Mouse (Mus musculus): ENCODE results near the gene Dnmt3l. TPM values are rescaled to one million over a fixed set of nuclear protein-coding genes. Genes with fewer than 3 reads are reported as not detected.

Gene Dnmt3l
- not detected in 2 replicates for polyA plus RNA-seq (2015; fragmentation: Nextera tagmentation; extraction: Ambion mirVana)

- H3K4me1 ChIP-seq (ENCODE audit: control insufficient read depth, insufficient read depth, low read length): no peaks in the 10 kb centered on the region
- 91% methylated on average over 5 of the region's 5 CpGs for WGBS
- H3K4me3 ChIP-seq (ENCODE audit: low read depth, low read length): no peak within 1 kb of the TSS
- H3K36me3 ChIP-seq (ENCODE audit: control insufficient read depth, insufficient read depth, low read length): no peaks in the 10 kb centered on the region
- H3K9me3 ChIP-seq (replicated peaks; ENCODE audit: control insufficient read depth, low read length, poor library complexity, severe bottlenecking): no peaks in the 10 kb centered on the region
- no peaks in the 10 kb centered on the region for H3K27me3 ChIP-seq (ENCODE audit: control insufficient read depth, insufficient read depth, low read depth, low read length)
- H3K4me2 ChIP-seq (ENCODE audit: low read length): no peak within 1 kb of the TSS
- ATAC-seq: no peak
- no peak within 1 kb of the TSS for H3K27ac ChIP-seq (ENCODE audit: low read length)
- no peak within 1 kb of the TSS for H3K9ac ChIP-seq (ENCODE audit: low read depth, low read length)
Measured at GRCm38 (mm10) chr10:78041647-78042046, at the start of gene Dnmt3l. Dnmt3l (plus strand) TSS chr10:78041947.

GRCm38 (mm10) chr10:77995639-77996038 lies 46.1 kb upstream of the Dnmt3l start:
- 91% methylated on average over 3 of the region's 3 CpGs for WGBS
- no peak for ATAC-seq
- H3K9me3 ChIP-seq (replicated peaks; ENCODE audit: control insufficient read depth, low read length, poor library complexity, severe bottlenecking): no peaks in the 10 kb centered on the region
- no peaks in the 10 kb centered on the region for H3K4me1 ChIP-seq (ENCODE audit: control insufficient read depth, insufficient read depth, low read length)
- peaks cover 39% of the 10 kb centered on the region for H3K36me3 ChIP-seq (ENCODE audit: control insufficient read depth, insufficient read depth, low read length)
- no peak overlapping the region for H3K9ac ChIP-seq (ENCODE audit: low read depth, low read length)
- no peak overlapping the region for H3K27ac ChIP-seq (ENCODE audit: low read length)
- H3K27me3 ChIP-seq (ENCODE audit: control insufficient read depth, insufficient read depth, low read depth, low read length): no peaks in the 10 kb centered on the region
- no peak overlapping the region for H3K4me2 ChIP-seq (ENCODE audit: low read length)
- H3K4me3 ChIP-seq (ENCODE audit: low read depth, low read length): no peak overlapping the region

DNA sequence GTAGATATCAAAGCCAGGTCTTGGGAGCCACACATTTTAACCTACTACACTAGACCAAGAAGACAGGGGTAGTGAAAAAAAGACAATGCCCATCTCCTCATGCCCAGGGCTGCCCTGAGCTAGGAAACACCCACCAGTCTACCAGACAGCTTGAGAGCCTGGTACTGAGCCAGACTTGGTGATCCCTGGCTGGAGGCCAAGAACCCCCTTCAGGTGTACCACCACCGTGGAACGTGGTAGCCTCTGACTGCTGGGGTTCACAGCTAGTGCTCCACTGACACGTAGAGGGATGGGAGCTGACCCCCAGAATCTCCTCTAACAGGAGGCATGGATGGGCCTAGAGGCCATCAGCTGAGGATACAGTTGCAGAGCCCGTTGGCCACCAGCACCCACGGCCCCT lies 41.5 kb upstream of the Dnmt3l start:
- H3K4me2 ChIP-seq (ENCODE audit: low read length): no peak overlapping the region
- H3K9ac ChIP-seq (ENCODE audit: low read depth, low read length): no peak overlapping the region
- no peaks in the 10 kb centered on the region for H3K4me1 ChIP-seq (ENCODE audit: control insufficient read depth, insufficient read depth, low read length)
- peaks cover 43% of the 10 kb centered on the region for H3K36me3 ChIP-seq (ENCODE audit: control insufficient read depth, insufficient read depth, low read length)
- WGBS: 91% methylated on average over 5 of the region's 5 CpGs
- no peak for ATAC-seq
- H3K4me3 ChIP-seq (ENCODE audit: low read depth, low read length): no peak overlapping the region
- H3K9me3 ChIP-seq (replicated peaks; ENCODE audit: control insufficient read depth, low read length, poor library complexity, severe bottlenecking): no peaks in the 10 kb centered on the region
- no peaks in the 10 kb centered on the region for H3K27me3 ChIP-seq (ENCODE audit: control insufficient read depth, insufficient read depth, low read depth, low read length)
- no peak overlapping the region for H3K27ac ChIP-seq (ENCODE audit: low read length)

DNA sequence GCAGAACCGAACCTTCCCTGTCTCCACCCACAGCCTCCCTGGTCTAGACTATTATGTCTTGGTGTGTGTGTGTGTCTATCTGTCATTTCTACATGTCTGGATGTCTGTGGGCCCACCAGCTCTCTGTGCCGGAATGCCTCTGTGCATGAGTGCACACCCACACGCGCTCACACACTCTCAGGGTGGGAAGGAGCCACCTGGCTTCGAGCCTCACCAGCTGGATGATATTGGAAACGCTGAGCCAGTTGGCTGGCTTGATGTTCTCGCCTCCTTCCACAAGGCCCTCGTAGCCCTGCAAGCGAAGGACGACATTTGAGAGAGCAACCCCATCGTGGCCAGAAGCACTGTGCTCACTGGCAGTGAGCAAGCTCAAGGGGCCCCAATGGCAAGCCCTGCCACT lies 40.0 kb upstream of the Dnmt3l start:
- H3K4me3 ChIP-seq (ENCODE audit: low read depth, low read length): no peak overlapping the region
- 94% methylated on average over 11 of the region's 11 CpGs for WGBS
- no peak overlapping the region for H3K4me2 ChIP-seq (ENCODE audit: low read length)
- no peak for ATAC-seq
- H3K9ac ChIP-seq (ENCODE audit: low read depth, low read length): no peak overlapping the region
- peaks cover 32% of the 10 kb centered on the region for H3K36me3 ChIP-seq (ENCODE audit: control insufficient read depth, insufficient read depth, low read length)
- H3K27ac ChIP-seq (ENCODE audit: low read length): no peak overlapping the region
- no peaks in the 10 kb centered on the region for H3K27me3 ChIP-seq (ENCODE audit: control insufficient read depth, insufficient read depth, low read depth, low read length)
- H3K9me3 ChIP-seq (replicated peaks; ENCODE audit: control insufficient read depth, low read length, poor library complexity, severe bottlenecking): no peaks in the 10 kb centered on the region
- H3K4me1 ChIP-seq (ENCODE audit: control insufficient read depth, insufficient read depth, low read length): peaks cover under 1% of the 10 kb centered on the region

DNA sequence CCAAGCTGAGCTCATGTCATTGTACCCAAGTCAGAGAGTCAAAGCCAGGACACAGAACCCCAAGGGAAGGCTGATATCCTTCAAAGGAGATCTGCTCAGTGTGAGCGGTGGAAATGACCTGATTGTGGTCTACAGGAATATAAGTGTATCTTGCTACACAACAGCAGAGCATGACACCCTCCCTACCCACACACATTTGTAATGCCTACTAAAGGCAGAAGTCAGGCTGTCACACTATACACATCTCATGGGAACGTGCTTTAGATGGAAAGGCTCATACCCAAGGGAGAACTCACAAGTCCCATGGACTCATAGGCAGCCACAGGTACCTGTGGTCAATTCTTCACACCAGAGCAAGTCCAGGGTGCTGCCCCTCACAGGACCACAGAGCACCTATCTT lies 39.4 kb upstream of the Dnmt3l start:
- Histone ChIP-seq H3K4me3 (ENCODE audit: low read depth, low read length) (no peak overlapping the region), H3K4me2 (ENCODE audit: low read length) (no peak overlapping the region), H3K27ac (ENCODE audit: low read length) (no peak overlapping the region), H3K9me3 (replicated peaks; ENCODE audit: control insufficient read depth, low read length, poor library complexity, severe bottlenecking) (no peaks in the 10 kb centered on the region), H3K27me3 (ENCODE audit: control insufficient read depth, insufficient read depth, low read depth, low read length) (no peaks in the 10 kb centered on the region), H3K36me3 (ENCODE audit: control insufficient read depth, insufficient read depth, low read length) (peaks cover 32% of the 10 kb centered on the region), H3K4me1 (ENCODE audit: control insufficient read depth, insufficient read depth, low read length) (peaks cover 6% of the 10 kb centered on the region), H3K9ac (ENCODE audit: low read depth, low read length) (no peak overlapping the region)
- ATAC-seq: no peak
- 92% methylated on average over 2 of the region's 2 CpGs for WGBS

GRCm38 (mm10) chr10:78004479-78005100 lies 37.2 kb upstream of the Dnmt3l start:
- H3K27me3 ChIP-seq (ENCODE audit: control insufficient read depth, insufficient read depth, low read depth, low read length): no peaks in the 10 kb centered on the region

GRCm38 (mm10) chr10:78005791-78006438 lies 35.8 kb upstream of the Dnmt3l start:
- H3K9ac ChIP-seq (ENCODE audit: low read depth, low read length): no peak overlapping the region
- WGBS: 94% methylated on average over 4 of the region's 4 CpGs

More at GRCm38 (mm10) chr10:78004479-78005100, 37.2 kb upstream of the Dnmt3l start:
- H3K4me3 ChIP-seq (ENCODE audit: low read depth, low read length): no peak overlapping the region
- no peak overlapping the region for H3K27ac ChIP-seq (ENCODE audit: low read length)
- H3K9ac ChIP-seq (ENCODE audit: low read depth, low read length): no peak overlapping the region
- peaks cover 29% of the 10 kb centered on the region for H3K36me3 ChIP-seq (ENCODE audit: control insufficient read depth, insufficient read depth, low read length)
- H3K9me3 ChIP-seq (replicated peaks; ENCODE audit: control insufficient read depth, low read length, poor library complexity, severe bottlenecking): no peaks in the 10 kb centered on the region
- H3K4me2 ChIP-seq (ENCODE audit: low read length): no peak overlapping the region
- no peak for ATAC-seq
- H3K4me1 ChIP-seq (ENCODE audit: control insufficient read depth, insufficient read depth, low read length): peaks cover 21% of the 10 kb centered on the region
- WGBS: 88% methylated on average over 3 of the region's 3 CpGs

GRCm38 (mm10) chr10:78007203-78007602 lies 34.5 kb upstream of the Dnmt3l start:
- Histone ChIP-seq H3K27ac (ENCODE audit: low read length) (no peak overlapping the region), H3K4me2 (ENCODE audit: low read length) (peak overlapping the region; percentile 0; the same call in 1 of the 2 replicates), H3K9ac (ENCODE audit: low read depth, low read length) (no peak overlapping the region), H3K4me3 (ENCODE audit: low read depth, low read length) (no peak overlapping the region), H3K27me3 (ENCODE audit: control insufficient read depth, insufficient read depth, low read depth, low read length) (no peaks in the 10 kb centered on the region), H3K4me1 (ENCODE audit: control insufficient read depth, insufficient read depth, low read length) (peaks cover 21% of the 10 kb centered on the region), H3K36me3 (ENCODE audit: control insufficient read depth, insufficient read depth, low read length) (peaks cover 6% of the 10 kb centered on the region; the same call in 1 of the 2 replicates), H3K9me3 (replicated peaks; ENCODE audit: control insufficient read depth, low read length, poor library complexity, severe bottlenecking) (no peaks in the 10 kb centered on the region)
- ATAC-seq: no peak
- 66% methylated on average over 7 of the region's 7 CpGs for WGBS

More at GRCm38 (mm10) chr10:78005791-78006438, 35.8 kb upstream of the Dnmt3l start:
- Histone ChIP-seq H3K27ac (ENCODE audit: low read length) (no peak overlapping the region), H3K36me3 (ENCODE audit: control insufficient read depth, insufficient read depth, low read length) (peaks cover 16% of the 10 kb centered on the region), H3K9me3 (replicated peaks; ENCODE audit: control insufficient read depth, low read length, poor library complexity, severe bottlenecking) (no peaks in the 10 kb centered on the region), H3K27me3 (ENCODE audit: control insufficient read depth, insufficient read depth, low read depth, low read length) (no peaks in the 10 kb centered on the region), H3K4me1 (ENCODE audit: control insufficient read depth, insufficient read depth, low read length) (peaks cover 21% of the 10 kb centered on the region), H3K4me3 (ENCODE audit: low read depth, low read length) (no peak overlapping the region), H3K4me2 (ENCODE audit: low read length) (no peak overlapping the region)
- ATAC-seq: no peak

- H3K4me1 ChIP-seq (ENCODE audit: control insufficient read depth, insufficient read depth, low read length): peaks cover 21% of the 10 kb centered on the region
- peak overlapping the region; percentile 83 for H3K4me2 ChIP-seq (ENCODE audit: low read length)
- H3K27ac ChIP-seq (ENCODE audit: low read length): no peak overlapping the region
- H3K9me3 ChIP-seq (replicated peaks; ENCODE audit: control insufficient read depth, low read length, poor library complexity, severe bottlenecking): no peaks in the 10 kb centered on the region
- WGBS: 76% methylated on average over 3 of the region's 3 CpGs
- H3K4me3 ChIP-seq (ENCODE audit: low read depth, low read length): peak overlapping the region; percentile 82
- no peaks in the 10 kb centered on the region for H3K36me3 ChIP-seq (ENCODE audit: control insufficient read depth, insufficient read depth, low read length)
- ATAC-seq: no peak
- peak overlapping the region; percentile 94 for H3K9ac ChIP-seq (ENCODE audit: low read depth, low read length)
- no peaks in the 10 kb centered on the region for H3K27me3 ChIP-seq (ENCODE audit: control insufficient read depth, insufficient read depth, low read depth, low read length)
Measured at GRCm38 (mm10) chr10:78008169-78008568, 33.6 kb upstream of the Dnmt3l start.
